Mouse (Mus musculus): ENCODE measurements around the gene Eif2b5.

DNA sequence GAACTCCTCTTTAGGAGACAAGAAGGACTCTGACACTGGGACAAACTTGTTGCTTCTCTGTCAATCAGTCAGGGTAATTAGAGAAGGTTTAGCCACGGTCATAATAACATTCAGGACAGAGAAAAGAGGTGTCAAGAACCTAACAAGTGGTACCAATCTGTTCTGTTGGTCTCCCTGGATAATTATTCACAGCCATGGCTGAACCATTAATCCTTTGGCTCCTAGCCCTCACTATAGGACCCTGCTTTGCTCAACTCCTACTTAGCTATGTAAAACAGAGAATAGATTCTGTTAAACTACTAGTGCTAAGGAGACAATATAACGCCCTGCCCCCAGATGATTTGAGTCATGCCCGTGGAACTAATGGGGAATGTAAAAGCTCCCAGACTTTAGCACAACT lies 12.6 kb upstream of the Eif2b5 start:
- TF ChIP-seq CTCF (IDR thresholded peaks at IDR 0.05; ENCODE audit: control insufficient read depth, insufficient read depth, low read length) (no peak), POLR2A (IDR thresholded peaks at IDR 0.05; ENCODE audit: borderline replicate concordance, control insufficient read depth, low read depth, low read length) (no peak)
